Mouse (Mus musculus) embryonic fibroblast, embryonic 13.5 days (primary cell): ENCODE data around the gene Sema4f.

ENCODE experiments used
- CTCF ChIP-seq: IDR thresholded peaks from 2 replicates; pipeline ENCODE4 v1.5.1; 2011; ENCODE audit warnings: mild to moderate bottlenecking, control low read depth, low read length, moderate library complexity, borderline replicate concordance; ENCODE audit not compliant: insufficient read depth
- POLR2A ChIP-seq: IDR thresholded peaks from 2 replicates; pipeline ENCODE4 v1.6.1; 2011; ENCODE audit warnings: low read depth, mild to moderate bottlenecking, control low read depth, low read length, moderate library complexity

GRCm38 (mm10) chr6:82871632-82872331 is 67.8 kb downstream of the Sema4f start:
- TF ChIP-seq POLR2A (no peak), CTCF (no peak)
